Mouse (Mus musculus) megakaryocyte, embryonic 14.5 days (primary cell): Measurements from ENCODE around the gene Dclre1b.

Experiments
- FLI1 ChIP-seq: IDR thresholded peaks from 2 replicates; pipeline ENCODE4 v1.6.1; 2012; ENCODE audit warnings: low read length, inconsistent platforms, mixed read lengths
- GATA1 ChIP-seq: IDR thresholded peaks from 3 replicates; pipeline ENCODE4 v1.6.1; 2012; ENCODE audit warnings: mixed read lengths, low read length, inconsistent platforms, borderline replicate concordance

- no peak for TF ChIP-seq GATA1
- TF ChIP-seq FLI1, result no peak
These were observed 26.2 kb upstream of the Dclre1b start for GRCm38 (mm10) chr3:103835272-103835950.
